26 mouse cellular contexts compared by ENCODE assay signal in genomic region chr9:102919486-102919885, GRCm38 (mm10).
"Had no signal": no experiment of that assay in that cellular context is flagged by ENCODE, and none has a peak within 500 bp of the region (broad histone marks: within the 10 kb centered on the region; RNA-seq: fewer than 3 reads in every experiment).

No protein-coding gene starts in this region.

- H3K9ac ChIP-seq: embryonic facial prominence, embryonic 12.5 days; embryonic facial prominence, embryonic 13.5 days; embryonic facial prominence, embryonic 15.5 days; forebrain, embryonic 12.5 days; forebrain, embryonic 13.5 days; forebrain, embryonic 15.5 days; forebrain, postnatal 0 days had no signal

- H3K9me3 ChIP-seq: embryonic facial prominence, embryonic 10.5 days; embryonic facial prominence, embryonic 12.5 days; embryonic facial prominence, embryonic 13.5 days; embryonic facial prominence, embryonic 15.5 days; forebrain, embryonic 10.5 days; forebrain, embryonic 12.5 days; forebrain, embryonic 13.5 days; forebrain, embryonic 15.5 days had no signal

- H3K27ac ChIP-seq: embryonic facial prominence, embryonic 10.5 days; embryonic facial prominence, embryonic 12.5 days; embryonic facial prominence, embryonic 13.5 days; embryonic facial prominence, embryonic 15.5 days; forebrain, embryonic 10.5 days; forebrain, embryonic 12.5 days; forebrain, embryonic 13.5 days; forebrain, embryonic 15.5 days; gastrocnemius, adult 2 months; heart, adult 2 months had no signal

- H3K4me1 ChIP-seq: embryonic facial prominence, embryonic 12.5 days; forebrain, embryonic 12.5 days; forebrain, embryonic 13.5 days; forebrain, embryonic 15.5 days had no signal

- H3K27me3 ChIP-seq: embryonic facial prominence, embryonic 12.5 days; embryonic facial prominence, embryonic 13.5 days; embryonic facial prominence, embryonic 15.5 days; forebrain, embryonic 12.5 days; forebrain, embryonic 13.5 days; forebrain, embryonic 15.5 days had no signal

- H3K4me2 ChIP-seq: embryonic facial prominence, embryonic 12.5 days; embryonic facial prominence, embryonic 13.5 days; embryonic facial prominence, embryonic 15.5 days; forebrain, embryonic 12.5 days; forebrain, embryonic 13.5 days; forebrain, embryonic 15.5 days had no signal

- ATAC-seq: forebrain, embryonic 13.5 days; forebrain, embryonic 14.5 days; forebrain, embryonic 15.5 days; forebrain, embryonic 16.5 days; forebrain, postnatal 0 days had no signal

- DNase-seq: cerebellum, adult 2 months; cerebellum, adult 8-10 months; cerebellum, adult 9-10 months; cerebellum, adult 9-11 months; cerebellum, postnatal 10 days; cerebellum, postnatal 14 days; cerebellum, postnatal 25 days; cerebellum, postnatal 36 days; embryo, embryonic 11 days; forebrain, postnatal 0 days; gastrocnemius, adult 2 months; gastrocnemius, postnatal 10 days; gastrocnemius, postnatal 14 days; gastrocnemius, postnatal 36 days; heart, adult 2 months had no signal

- H3K4me3 ChIP-seq: embryonic facial prominence, embryonic 10.5 days; embryonic facial prominence, embryonic 12.5 days; embryonic facial prominence, embryonic 13.5 days; embryonic facial prominence, embryonic 15.5 days; erythroblast, embryonic 14.5 days; forebrain, embryonic 10.5 days; forebrain, embryonic 12.5 days; forebrain, embryonic 13.5 days; forebrain, embryonic 15.5 days; gastrocnemius, adult 2 months; heart, adult 2 months had no signal
